Mouse (Mus musculus) ES-E14 (cell line): ENCODE data around the gene Fgfr1op.
"Not testable (repeated sequence)": the region's sequence is repeated elsewhere in the genome, so short reads cannot be mapped to it uniquely, and the experiment has no call there.

Source experiments
- CHD2 ChIP-seq: IDR thresholded peaks from 2 replicates; pipeline ENCODE4 v1.6.1; 2014; ENCODE audit warnings: mild to moderate bottlenecking, low read depth, low read length, inconsistent platforms
- HCFC1 ChIP-seq: IDR thresholded peaks from 2 replicates; pipeline ENCODE4 v1.6.1; 2012; ENCODE audit warnings: low read length, inconsistent platforms, borderline replicate concordance; ENCODE audit not compliant: insufficient read depth
- MAFK ChIP-seq: IDR thresholded peaks from 2 replicates; pipeline ENCODE4 v1.6.1; 2014; ENCODE audit warnings: mild to moderate bottlenecking, low read depth, low read length, inconsistent platforms; ENCODE audit not compliant: insufficient read depth
- ZC3H11A ChIP-seq: IDR thresholded peaks from 2 replicates; pipeline ENCODE4 v1.6.1; 2012; ENCODE audit warnings: low read depth, mild to moderate bottlenecking, inconsistent platforms, low read length, borderline replicate concordance
- ZNF384 ChIP-seq: IDR thresholded peaks from 2 replicates; pipeline ENCODE4 v1.6.1; 2012; ENCODE audit warnings: low read depth, low read length, inconsistent platforms

- not testable (repeated sequence) for TF ChIP-seq CHD2, ZC3H11A, HCFC1, MAFK, ZNF384
Measured at GRCm38 (mm10) chr17:8166454-8166853, 1.2 kb downstream of the Fgfr1op start.
